In the genomic region with DNA sequence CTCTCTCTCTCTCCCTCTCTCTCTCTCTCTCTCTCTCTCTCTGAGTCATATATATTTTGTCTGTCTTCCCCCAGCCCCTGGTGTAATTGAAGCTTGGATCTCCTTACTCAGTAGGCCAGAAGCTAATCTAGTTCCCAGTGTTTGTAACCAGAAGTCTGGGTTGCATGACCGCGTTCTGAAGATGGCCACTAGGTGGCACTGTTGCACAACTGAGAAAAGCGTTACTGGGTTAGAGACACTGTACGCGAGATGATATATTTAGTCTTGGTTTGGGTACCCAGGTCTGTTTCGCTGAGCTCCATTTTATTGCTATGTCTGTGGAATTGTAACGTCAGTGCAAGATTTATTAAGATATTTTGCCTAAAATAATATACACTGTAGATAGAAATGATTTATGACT, we compare ENCODE assay signal across 9 mouse cellular contexts. TPM values are rescaled to one million over a fixed set of nuclear protein-coding genes. Genes with fewer than 3 reads are reported as not detected.
DNase-seq lines count a peak whose midpoint lies in the region; ATAC-seq and TF ChIP-seq lines count a peak whose summit lies in the region.
"Had no signal": no experiment of that assay in that cellular context is flagged by ENCODE, and none has a peak within 500 bp of the region (broad histone marks: within the 10 kb centered on the region; RNA-seq: fewer than 3 reads in every experiment).

No protein-coding gene starts in this region.

- no peak overlapping the region for H3K4me3 ChIP-seq in liver, postnatal 0 days (ENCODE audit: low read depth, low read length)
- H3K4me3 ChIP-seq in neural tube, embryonic 15.5 days (replicated peaks): no peak overlapping the region
- H3K4me3 ChIP-seq: limb, embryonic 12.5 days had no signal

- no peaks in the 10 kb centered on the region for H3K4me1 ChIP-seq in liver, postnatal 0 days (ENCODE audit: insufficient read depth)
- H3K4me1 ChIP-seq in neural tube, embryonic 15.5 days: no peaks in the 10 kb centered on the region
- H3K4me1 ChIP-seq: limb, embryonic 12.5 days had no signal

- no peaks in the 10 kb centered on the region for H3K27me3 ChIP-seq in liver, postnatal 0 days (ENCODE audit: insufficient read depth, low read length)
- H3K27me3 ChIP-seq in neural tube, embryonic 15.5 days (replicated peaks): no peaks in the 10 kb centered on the region
- H3K27me3 ChIP-seq: limb, embryonic 12.5 days had no signal

- no peak for ATAC-seq in liver, postnatal 0 days
- peak; percentile 80; the same call in 1 of the 2 replicates for ATAC-seq in neural tube, embryonic 15.5 days (ENCODE audit: low FRiP score)

- DNase-seq in ES-CJ7 (ENCODE audit: low read depth, low spot score): peak; percentile 92
- DNase-seq in c-Kit-negative CD71-positive TER-119-positive erythroid progenitor cells, embryonic 14.5 days (ENCODE audit: low read depth, low spot score): peak; percentile 51
- peak; percentile 28 for DNase-seq in fibroblast of lung, adult 2 months (ENCODE audit: low read depth)
- DNase-seq in heart, postnatal 14 days: peak; percentile 74 to 86
- peak; percentile 67 to 89 for DNase-seq in kidney, postnatal 36 days
- DNase-seq in liver, postnatal 0 days: peak; percentile 78
- DNase-seq in testis, postnatal 14 days (ENCODE audit: low spot score): peak; percentile 78

- intact Hi-C loops in heart, postnatal 14 days (cut with DNase I): loop anchor here (5.0 kb wide), 2 partner anchors 931 to 1586 kb away; no protein-coding TSS in a partner anchor

- WGBS in liver, postnatal 0 days (ENCODE audit: insufficient replicate concordance): 3% methylated on average over 7 of the region's 7 CpGs
- under 1% methylated on average over 7 of the region's 7 CpGs for WGBS in neural tube, embryonic 15.5 days

- no peak for TF ChIP-seq EP300 in liver, postnatal 0 days (IDR thresholded peaks at IDR 0.05; ENCODE audit: low read depth)

- no peaks in the 10 kb centered on the region for H3K9me3 ChIP-seq in liver, postnatal 0 days (ENCODE audit: low read length)
- no peaks in the 10 kb centered on the region for H3K9me3 ChIP-seq in neural tube, embryonic 15.5 days (replicated peaks)
- H3K9me3 ChIP-seq: limb, embryonic 12.5 days had no signal

- TF ChIP-seq CTCF in liver, postnatal 0 days (IDR thresholded peaks at IDR 0.05; ENCODE audit: low read depth): peak; percentile 93

- H3K27ac ChIP-seq in liver, postnatal 0 days (ENCODE audit: low read depth): no peak overlapping the region
- no peak overlapping the region for H3K27ac ChIP-seq in neural tube, embryonic 15.5 days (replicated peaks)
- H3K27ac ChIP-seq: limb, embryonic 12.5 days had no signal

- H3K4me2 ChIP-seq in liver, postnatal 0 days (ENCODE audit: low read depth, low read length): no peak overlapping the region
- H3K4me2 ChIP-seq in neural tube, embryonic 15.5 days: no peak overlapping the region
- H3K4me2 ChIP-seq: limb, embryonic 12.5 days had no signal

- no peaks in the 10 kb centered on the region for H3K36me3 ChIP-seq in liver, postnatal 0 days (replicated peaks; ENCODE audit: insufficient read depth, low read length)
- H3K36me3 ChIP-seq in neural tube, embryonic 15.5 days: no peaks in the 10 kb centered on the region
- H3K36me3 ChIP-seq: limb, embryonic 12.5 days had no signal

- no peak overlapping the region for H3K9ac ChIP-seq in liver, postnatal 0 days (replicated peaks)
- H3K9ac ChIP-seq in neural tube, embryonic 15.5 days (replicated peaks): no peak overlapping the region
- H3K9ac ChIP-seq: limb, embryonic 12.5 days had no signal

RNA-seq across cellular contexts. Expression of a gene that starts 31.1 kb away (rescaled TPM):
- total RNA-seq in heart, postnatal 14 days (2021): under 1 TPM in 1 of 2 experiments, not detected in 1; 0.15 TPM
- 0.28 TPM in 1 of 2 replicates, not detected in the other for polyA plus RNA-seq in liver, postnatal 0 days (2015; fragmentation: Nextera tagmentation; extraction: Ambion mirVana)
- 0.45 and 0.52 TPM in 2 replicates for polyA plus RNA-seq in neural tube, embryonic 15.5 days (2015; fragmentation: Nextera tagmentation; extraction: Ambion mirVana)

RNA-seq across cellular contexts. Expression of a gene that starts 34.7 kb away (rescaled TPM):
- 10 to 100 TPM; 10.9 to 11.9 TPM for total RNA-seq in heart, postnatal 14 days (2021)
- 5.1 and 5.4 TPM in 2 replicates for polyA plus RNA-seq in liver, postnatal 0 days (2015; fragmentation: Nextera tagmentation; extraction: Ambion mirVana)
- polyA plus RNA-seq in neural tube, embryonic 15.5 days (2015; fragmentation: Nextera tagmentation; extraction: Ambion mirVana): 61.3 and 64.9 TPM in 2 replicates

RNA-seq across cellular contexts. Expression of a gene that starts 34.8 kb away (rescaled TPM):
- 10 to 100 TPM; 84.1 to 85.3 TPM for total RNA-seq in heart, postnatal 14 days (2021)
- 47.5 and 48.2 TPM in 2 replicates for polyA plus RNA-seq in liver, postnatal 0 days (2015; fragmentation: Nextera tagmentation; extraction: Ambion mirVana)
- polyA plus RNA-seq in neural tube, embryonic 15.5 days (2015; fragmentation: Nextera tagmentation; extraction: Ambion mirVana): 166 and 186 TPM in 2 replicates

RNA-seq across cellular contexts. Expression of a gene that starts 53.8 kb away (rescaled TPM):
- 1 to 10 TPM; 1.9 to 2.2 TPM for total RNA-seq in heart, postnatal 14 days (2021)
- 1.8 and 2.1 TPM in 2 replicates for polyA plus RNA-seq in liver, postnatal 0 days (2015; fragmentation: Nextera tagmentation; extraction: Ambion mirVana)
- 8.5 and 9.4 TPM in 2 replicates for polyA plus RNA-seq in neural tube, embryonic 15.5 days (2015; fragmentation: Nextera tagmentation; extraction: Ambion mirVana)

Comparison
In these comparisons a context has a peak if more than half of its experiments do, and no peak if none do; other contexts are left out.
1. DNase-seq: peak in every context shown above with its lines; median percentile 92 in ES-CJ7; 80 in heart, postnatal 14 days; 78 in kidney, postnatal 36 days; 78 in liver, postnatal 0 days; 78 in testis, postnatal 14 days; 51 in c-Kit-negative CD71-positive TER-119-positive erythroid progenitor cells, embryonic 14.5 days; 28 in fibroblast of lung, adult 2 months.